Mouse (Mus musculus) v-Abl transformed pro-B cells (cell line): ENCODE measurements around the gene Thyn1.

Experiments used
- in situ Hi-C, 2 experiments: fragments of 400-800 bp; cut with MboI; formaldehyde crosslinking; loops; one replicate each; pipeline ENCODE4 v1.15.1; 2025; ENCODE audit not compliant: unreplicated experiment in 2 of 2

The Thyn1 gene

DNA sequence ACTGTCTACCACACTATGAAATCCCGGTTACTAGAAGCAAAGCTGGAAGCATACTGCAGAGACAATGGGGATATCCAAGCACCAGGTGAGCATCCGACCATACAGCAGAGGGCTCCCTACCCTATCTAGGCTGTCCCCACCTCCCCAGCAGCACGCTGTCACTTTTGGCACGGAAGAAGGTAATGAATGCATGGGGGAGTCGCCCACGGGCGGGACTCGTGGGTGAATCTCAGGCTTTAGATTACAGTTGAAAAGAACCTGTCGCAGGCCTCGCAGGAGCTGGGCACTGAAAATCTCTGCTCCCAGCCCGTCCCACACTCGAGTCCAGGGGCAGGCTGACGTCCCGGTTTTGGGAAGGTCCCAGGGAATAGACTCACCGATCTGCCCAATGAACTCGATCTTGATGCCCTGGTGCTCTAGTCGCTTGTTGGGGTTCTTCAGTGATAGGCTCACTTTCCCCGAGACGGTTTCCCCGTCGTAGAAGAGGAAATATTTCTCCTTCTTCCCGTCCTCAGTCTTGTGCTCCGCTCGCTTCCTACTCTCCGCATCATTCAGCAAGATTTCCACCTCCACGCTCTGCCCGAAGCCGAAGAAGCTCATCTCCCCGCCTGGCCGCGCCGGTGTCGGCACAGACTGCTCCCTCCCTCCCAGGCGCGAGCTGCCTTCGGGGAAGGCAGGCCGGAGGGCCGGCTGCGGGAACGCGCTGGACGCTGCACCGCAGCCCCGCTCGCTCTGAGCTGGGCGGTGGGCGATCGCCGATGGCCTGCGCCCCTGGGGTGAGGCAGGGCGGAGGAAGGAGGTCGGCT, 29.7 kb downstream of the Thyn1 start:
- in situ Hi-C loops = no loop called here

DNA sequence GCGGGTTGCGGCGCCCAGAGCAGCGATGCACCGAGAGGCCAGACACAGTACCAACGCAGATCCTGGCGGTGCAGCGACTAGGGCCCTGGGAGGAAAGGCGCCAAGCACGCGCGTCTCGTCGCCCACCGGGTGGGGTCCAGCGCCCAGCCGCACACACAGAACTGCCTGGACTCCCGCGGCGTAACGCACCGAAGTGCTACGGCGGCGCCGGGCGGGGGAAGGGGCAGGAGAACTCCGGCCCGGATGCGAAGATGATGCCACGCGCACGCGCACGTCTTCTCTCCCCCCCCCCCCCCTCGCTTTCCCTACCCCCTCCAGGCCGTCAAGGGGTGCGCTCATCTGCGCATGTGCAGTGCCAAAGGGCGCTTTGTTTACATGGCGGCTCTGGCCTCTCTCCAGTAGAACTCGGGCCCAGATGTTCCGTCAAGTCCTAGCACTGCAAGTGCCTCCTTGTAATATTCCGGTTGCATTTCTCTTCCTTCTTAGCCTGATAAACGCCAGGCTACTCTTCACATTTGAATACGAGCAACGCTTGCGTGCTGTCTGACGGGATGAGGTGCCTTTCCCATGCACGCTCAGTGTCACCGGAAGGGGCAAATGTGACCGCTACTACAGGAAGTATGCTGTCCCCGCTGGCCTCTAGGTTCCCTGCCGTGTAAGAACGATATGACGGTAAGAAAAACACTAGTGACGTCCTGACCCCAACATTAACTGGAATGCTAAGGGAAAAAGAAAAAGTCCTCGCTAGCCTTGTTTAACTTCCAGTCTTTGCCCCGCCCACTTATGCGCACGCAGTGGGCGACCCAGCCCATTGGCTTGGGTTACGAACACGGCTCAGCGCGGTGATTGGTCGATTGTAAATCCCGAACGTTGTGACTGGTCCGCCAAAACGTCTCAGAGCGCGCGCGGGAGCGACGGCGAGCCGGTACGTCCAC, 30.6 kb downstream of the Thyn1 start, which contains the start of the genes Vps26b and Ncapd3:
TSS of gene Vps26b (minus strand) at position 238 of the 935 bp plus-strand sequence.
TSS of gene Ncapd3 (plus strand) at position 348 of the 935 bp plus-strand sequence.
- in situ Hi-C loops = no loop called here

GRCm38 (mm10) chr9:27030763-27031100, 31.2 kb downstream of the Thyn1 start:
- in situ Hi-C loops = no loop called here

GRCm38 (mm10) chr9:27043892-27044291, 44.4 kb downstream of the Thyn1 start:
- in situ Hi-C loops = no loop called here

DNA sequence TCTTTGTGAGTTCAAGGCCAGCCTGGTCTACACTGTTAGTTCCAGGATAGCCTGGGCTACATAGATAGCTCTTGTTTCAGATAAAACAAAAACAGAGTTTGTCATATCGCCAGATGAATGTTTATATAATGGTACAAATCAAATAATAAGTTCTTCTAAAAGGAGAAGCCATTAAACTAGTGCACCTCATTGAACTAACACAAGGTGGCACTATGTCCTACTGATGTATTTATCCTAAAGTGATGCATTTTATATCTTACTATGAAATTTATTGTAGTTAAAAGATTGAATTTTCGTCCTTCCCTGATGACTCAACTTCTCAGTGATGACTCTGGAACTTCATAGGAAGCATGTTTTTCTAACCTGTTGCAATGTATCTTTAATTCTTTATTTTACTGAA, 50.0 kb downstream of the Thyn1 start:
- in situ Hi-C loops = no loop called here
